Mouse (Mus musculus): ENCODE data around the gene Tgfbr3. TPM values are rescaled to one million over a fixed set of nuclear protein-coding genes. Genes with fewer than 3 reads are reported as not detected.

The Tgfbr3 gene
- total RNA-seq, 2 experiments from 2014 or later, result 10.8 to 11.3 TPM

DNA sequence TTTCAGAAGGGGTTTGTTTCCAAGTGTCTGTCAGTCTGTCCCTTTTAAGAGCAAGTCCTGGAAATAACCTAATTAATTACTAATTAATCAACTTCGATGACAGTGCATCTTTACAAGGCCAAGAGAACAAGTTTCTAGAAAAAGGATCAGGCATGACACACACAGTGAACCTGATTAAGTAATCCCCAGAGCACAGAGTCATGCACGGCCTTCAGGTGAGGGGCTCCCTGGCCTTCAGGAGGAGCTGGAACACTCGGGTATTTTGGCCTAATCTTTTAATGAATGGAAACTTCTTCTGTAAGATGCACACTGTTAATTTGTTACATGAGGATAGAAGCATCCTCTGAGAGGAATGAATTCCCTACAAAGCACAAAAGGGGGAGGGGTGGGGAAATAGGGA lies 215.9 kb downstream of the Tgfbr3 start:
- H3K27ac ChIP-seq, result no peak overlapping the region
- no peak for DNase-seq (ENCODE audit: extremely low spot score in 1 of 2, low spot score in 2 of 2)
- intact Hi-C loops (cut with DNase I), result no loop called here
- H3K4me3 ChIP-seq, result no peak overlapping the region
- no peak for TF ChIP-seq CTCF (IDR thresholded peaks at IDR 0.05)

- no peak for TF ChIP-seq CTCF (IDR thresholded peaks at IDR 0.05)
- no peak overlapping the region for H3K4me3 ChIP-seq
- intact Hi-C loops (cut with DNase I), result no loop called here
- no peak overlapping the region for H3K27ac ChIP-seq
- no peak for DNase-seq (ENCODE audit: extremely low spot score in 1 of 2, low spot score in 2 of 2)
Measured at GRCm38 (mm10) chr5:107068146-107068545, 221.3 kb downstream of the Tgfbr3 start.

- DNase-seq (ENCODE audit: extremely low spot score in 1 of 2, low spot score in 2 of 2), result no peak
- H3K4me3 ChIP-seq, result no peak overlapping the region
- no peak for TF ChIP-seq CTCF (IDR thresholded peaks at IDR 0.05)
- H3K27ac ChIP-seq, result no peak overlapping the region
- intact Hi-C loops (cut with DNase I), result no loop called here
Measured at GRCm38 (mm10) chr5:107067531-107067930, 221.9 kb downstream of the Tgfbr3 start.

DNA sequence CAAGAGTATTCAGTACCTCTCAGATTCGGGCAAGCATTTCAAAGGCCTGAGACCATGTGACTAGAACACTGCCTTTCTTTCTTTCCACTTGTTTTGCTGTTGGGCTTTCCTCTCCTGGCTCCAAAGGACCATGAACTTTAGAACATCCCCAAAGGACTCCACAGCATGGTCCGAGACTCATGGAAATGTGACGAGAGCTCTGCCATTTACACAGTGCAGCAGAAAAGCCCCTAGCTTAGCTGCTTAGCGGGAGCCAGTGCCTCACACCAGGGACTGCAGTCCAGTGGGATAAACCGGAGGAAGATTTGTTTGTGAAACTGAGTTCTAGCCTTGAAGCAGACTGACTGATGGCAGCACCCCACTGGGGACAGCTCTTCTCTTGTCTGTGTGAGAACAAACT lies 224.5 kb downstream of the Tgfbr3 start:
- TF ChIP-seq CTCF (IDR thresholded peaks at IDR 0.05), result no peak
- no peak overlapping the region for H3K4me3 ChIP-seq
- no peak overlapping the region for H3K27ac ChIP-seq
- intact Hi-C loops (cut with DNase I), result no loop called here
- DNase-seq (ENCODE audit: extremely low spot score in 1 of 2, low spot score in 2 of 2), result no peak

DNA sequence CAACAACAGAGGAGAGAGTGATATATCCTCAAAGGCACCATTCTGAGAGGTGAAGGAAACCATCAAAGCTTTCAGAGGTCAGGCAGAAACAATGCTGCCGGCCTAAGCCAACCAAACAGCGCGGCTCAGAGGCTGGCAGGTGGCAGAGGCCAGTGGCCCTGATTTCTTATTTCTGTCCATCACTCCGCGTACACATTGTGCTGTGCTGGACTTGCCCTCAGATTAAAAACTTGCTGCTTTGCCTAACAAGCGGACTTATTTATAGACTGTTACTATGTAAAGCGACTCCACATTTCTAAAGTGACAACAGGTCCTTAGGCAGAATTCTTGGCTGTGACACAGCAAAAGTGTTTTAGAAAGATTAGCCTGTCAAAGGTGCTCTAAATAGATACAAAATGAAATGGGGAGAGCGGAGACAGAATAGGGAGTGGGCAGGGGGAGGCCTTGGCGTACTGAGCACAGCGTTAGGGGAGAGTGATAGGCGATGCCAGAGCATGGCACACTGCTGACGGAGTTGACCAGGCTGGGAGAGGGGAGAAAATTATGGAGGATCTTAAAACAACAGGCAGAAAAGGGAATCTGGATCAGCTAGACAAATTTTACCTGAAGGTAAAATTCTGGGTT lies 227.1 kb downstream of the Tgfbr3 start:
- H3K4me3 ChIP-seq, result no peak overlapping the region
- DNase-seq (ENCODE audit: extremely low spot score in 1 of 2, low spot score in 2 of 2), result no peak
- H3K27ac ChIP-seq, result no peak overlapping the region
- intact Hi-C loops (cut with DNase I), result no loop called here
- no peak for TF ChIP-seq CTCF (IDR thresholded peaks at IDR 0.05)

GRCm38 (mm10) chr5:107059514-107059913 lies 229.9 kb downstream of the Tgfbr3 start:
- intact Hi-C loops (cut with DNase I), result no loop called here
- DNase-seq (ENCODE audit: extremely low spot score in 1 of 2, low spot score in 2 of 2), result no peak
- H3K4me3 ChIP-seq, result no peak overlapping the region
- no peak overlapping the region for H3K27ac ChIP-seq
- no peak for TF ChIP-seq CTCF (IDR thresholded peaks at IDR 0.05)

DNA sequence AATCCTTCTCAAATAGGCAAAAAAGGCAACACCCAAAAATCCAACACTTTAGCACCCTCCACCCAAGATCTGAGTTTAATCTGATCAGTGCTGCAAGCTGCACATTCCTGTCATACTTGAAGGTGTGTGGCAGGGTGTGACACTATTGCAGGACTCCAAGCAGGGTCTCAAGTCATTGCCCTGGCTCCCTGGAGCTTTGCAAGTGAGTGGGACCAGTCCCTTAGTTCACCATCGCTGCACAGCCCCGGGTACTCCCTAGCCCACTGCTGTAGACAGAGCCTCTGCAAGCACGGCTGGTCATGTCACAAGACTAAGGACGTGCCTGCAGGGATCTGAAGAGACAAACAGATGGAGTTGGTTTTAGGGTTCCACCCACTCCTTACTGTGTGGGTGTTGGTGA lies 230.8 kb downstream of the Tgfbr3 start:
- intact Hi-C loops (cut with DNase I), result no loop called here
- Histone ChIP-seq H3K27ac (no peak overlapping the region), H3K4me3 (no peak overlapping the region)
- no peak for DNase-seq (ENCODE audit: extremely low spot score in 1 of 2, low spot score in 2 of 2)
- TF ChIP-seq CTCF (IDR thresholded peaks at IDR 0.05), result no peak

Other genes with a start within 250 kb of the Tgfbr3 start
- 10 to 100 TPM; 13.2 to 17.7 TPM for gene Brdt, start 41.5 kb upstream of the Tgfbr3 start, total RNA-seq (2021)
- gene Ephx4, start 113.1 kb upstream of the Tgfbr3 start, total RNA-seq (2021), result 10 to 100 TPM; 81.8 to 92.1 TPM
- gene Lpcat2b, start 141.9 kb upstream of the Tgfbr3 start, total RNA-seq (2021), result under 1 TPM in 1 of 2 experiments, not detected in 1; 0.33 TPM
- 100 to 1,000 TPM; 161 to 177 TPM for gene Btbd8, start 148.4 kb upstream of the Tgfbr3 start, total RNA-seq (2021)
- gene Gm42669, start 218.0 kb upstream of the Tgfbr3 start, total RNA-seq (2021), result under 1 TPM; 0.18 to 0.42 TPM
- gene 1700028K03Rik, start 245.1 kb upstream of the Tgfbr3 start, total RNA-seq (2021), result 1 to 10 TPM in 1 of 2 experiments, under 1 TPM in 1; 0.68 to 1.3 TPM

All from left cerebral cortex, adult 2 months (tissue).